Mouse (Mus musculus): ENCODE data around the gene Olfr816. TPM values are rescaled to one million over a fixed set of nuclear protein-coding genes. Genes with fewer than 3 reads are reported as not detected.

Gene Olfr816
- not detected for total RNA-seq (2023)

GRCm38 (mm10) chr10:129915497-129915896 lies at the start of gene Olfr816:
Olfr816 (minus strand) TSS chr10:129915597.

GRCm38 (mm10) chr10:129949000-129949399 lies 33.6 kb upstream of the Olfr816 start, which contains the start of gene Olfr818:
Olfr818 (minus strand) TSS chr10:129949100.

GRCm38 (mm10) chr10:129905767-129906166 lies 9.6 kb downstream of the Olfr816 start, which contains the start of gene Olfr815:
Olfr815 (minus strand) TSS chr10:129905867.

GRCm38 (mm10) chr10:129879751-129880150 lies 35.6 kb downstream of the Olfr816 start, which contains the start of gene Olfr814:
Olfr814 (minus strand) TSS chr10:129879851.

Other genes with a start within 250 kb of the Olfr816 start
- gene Olfr801, start 241.7 kb downstream of the Olfr816 start, total RNA-seq (2023), result not detected
- not detected for gene Olfr802, start 227.4 kb downstream of the Olfr816 start, total RNA-seq (2023)
- not detected for gene Olfr803, start 221.3 kb downstream of the Olfr816 start, total RNA-seq (2023)
- not detected for gene Olfr804, start 212.4 kb downstream of the Olfr816 start, total RNA-seq (2023)
- gene Olfr805, start 186.2 kb downstream of the Olfr816 start, total RNA-seq (2023), result not detected
- gene Olfr806, start 173.7 kb downstream of the Olfr816 start, total RNA-seq (2023), result not detected
- gene Olfr807, start 157.8 kb downstream of the Olfr816 start, total RNA-seq (2023), result not detected
- gene Olfr808, start 150.1 kb downstream of the Olfr816 start, total RNA-seq (2023), result not detected
- gene Olfr809, start 141.0 kb downstream of the Olfr816 start, total RNA-seq (2023), result not detected
- gene Olfr810, start 120.7 kb downstream of the Olfr816 start, total RNA-seq (2023), result not detected
- not detected for gene Olfr811, start 111.2 kb downstream of the Olfr816 start, total RNA-seq (2023)
- gene Olfr812, start 69.5 kb downstream of the Olfr816 start, total RNA-seq (2023), result not detected
- not detected for gene Olfr813, start 60.2 kb downstream of the Olfr816 start, total RNA-seq (2023)
- gene Olfr814, start 35.7 kb downstream of the Olfr816 start, total RNA-seq (2023), result not detected
- gene Olfr815, start 9.7 kb downstream of the Olfr816 start, total RNA-seq (2023), result not detected
- gene Olfr818, start 33.5 kb upstream of the Olfr816 start, total RNA-seq (2023), result not detected
- gene Olfr819, start 51.7 kb upstream of the Olfr816 start, total RNA-seq (2023), result not detected
- not detected for gene Olfr247, start 60.5 kb upstream of the Olfr816 start, total RNA-seq (2023)
- not detected for gene Gm10310, start 69.5 kb upstream of the Olfr816 start, total RNA-seq (2023)
- gene Olfr820, start 97.0 kb upstream of the Olfr816 start, total RNA-seq (2023), result not detected
- gene Olfr821, start 114.8 kb upstream of the Olfr816 start, total RNA-seq (2023), result not detected
- gene Olfr822, start 155.6 kb upstream of the Olfr816 start, total RNA-seq (2023), result not detected
- gene Olfr823, start 199.8 kb upstream of the Olfr816 start, total RNA-seq (2023), result not detected
- gene Olfr824, start 214.4 kb upstream of the Olfr816 start, total RNA-seq (2023), result not detected

Data from CD4-positive naive resting alpha-beta T cell, adult 57 days (primary cell).